Mouse (Mus musculus) cortical plate, adult 2 months (tissue): ENCODE measurements at regions not wholly inside any gene's neighbourhood (a gene's known extent, or its start where the extent isn't known, plus 50 kb on each side); places are given as distances from the start of the nearest gene placed in this dataset.

Source experiments
- CTCF ChIP-seq: fragments of 200-500 bp; IDR thresholded peaks from 2 replicates; pipeline ENCODE4 v1.5.1; 2011; ENCODE audit warnings: mild to moderate bottlenecking, control low read depth, low read length; ENCODE audit not compliant: insufficient read depth; ENCODE audit errors: extremely low read depth
- POLR2A ChIP-seq: fragments of 200-500 bp; IDR thresholded peaks from 2 replicates; pipeline ENCODE4 v1.6.1; 2011; ENCODE audit warnings: mild to moderate bottlenecking, low read length, control low read depth; ENCODE audit not compliant: insufficient read depth; ENCODE audit errors: extremely low read depth

DNA sequence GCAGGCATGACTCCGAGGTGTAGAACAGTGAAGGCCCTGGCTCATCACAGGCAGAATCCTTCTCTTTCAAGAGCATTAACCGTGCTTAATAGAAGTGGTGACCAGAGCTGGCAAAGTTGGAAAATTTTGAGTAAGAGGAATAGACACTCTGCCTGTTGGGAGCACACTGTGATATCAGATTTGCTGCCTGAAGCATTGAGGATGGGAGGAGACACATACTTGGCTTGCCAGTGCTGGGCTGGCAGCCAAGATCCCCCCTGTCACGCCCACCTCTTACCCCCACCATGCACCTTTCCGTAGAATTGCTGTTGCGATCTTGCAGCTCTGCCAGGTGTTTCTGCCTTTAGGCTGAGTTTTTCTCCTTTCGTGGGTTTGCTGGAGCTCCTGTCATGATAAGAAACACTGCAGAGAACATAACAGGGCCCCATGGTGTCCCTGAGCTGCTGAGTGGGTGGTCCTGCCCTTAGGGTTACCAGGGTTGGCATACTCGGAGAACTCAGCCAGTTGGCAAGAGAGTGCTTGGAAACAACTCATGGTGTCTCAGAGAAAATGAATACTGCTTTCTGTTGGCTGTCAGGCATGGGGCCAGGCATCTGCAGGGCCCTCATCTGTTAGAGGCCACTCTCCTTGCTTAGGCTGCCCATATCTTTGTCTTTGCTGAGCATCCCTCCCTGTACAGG lies 286.1 kb downstream of the Glrx3 start:
- TF ChIP-seq CTCF (no peak), POLR2A (no peak)
